Mouse (Mus musculus) brain, embryonic 18.5 days (tissue): ENCODE measurements at regions not wholly inside any gene's neighbourhood (a gene's known extent, or its start where the extent isn't known, plus 50 kb on each side); places are given as distances from the start of the nearest gene placed in this dataset.
A peak's percentile ranks its signal among the peaks of the same experiment; 100 is the strongest.
"Not testable (repeated sequence)": the region's sequence is repeated elsewhere in the genome, so short reads cannot be mapped to it uniquely, and the experiment has no call there.

Source experiments
- DNase-seq: peaks from one replicate; pipeline ENCODE4 v3.0.0-alpha.2; 2012; ENCODE audit warnings: low read depth, low spot score

DNA sequence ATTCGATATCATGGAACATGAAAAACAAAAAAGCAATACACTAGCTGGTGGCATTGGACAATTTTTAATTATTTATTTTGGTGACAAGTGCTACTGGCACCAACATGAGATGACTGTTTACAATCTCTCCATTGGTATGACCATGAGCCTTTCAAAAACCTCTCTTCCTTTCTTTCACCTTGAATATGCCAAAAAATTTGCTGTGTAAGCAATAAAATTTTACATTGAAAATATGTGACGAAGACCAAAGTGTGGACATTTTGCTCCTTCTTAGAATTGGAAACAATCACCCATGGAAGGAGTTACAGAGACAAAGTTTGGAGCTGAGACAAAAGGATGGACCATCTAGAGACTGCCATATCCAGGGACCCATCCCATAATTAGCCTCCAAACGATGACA, 83.4 kb upstream of the Gm49339 start:
- not testable (repeated sequence) for DNase-seq

DNA sequence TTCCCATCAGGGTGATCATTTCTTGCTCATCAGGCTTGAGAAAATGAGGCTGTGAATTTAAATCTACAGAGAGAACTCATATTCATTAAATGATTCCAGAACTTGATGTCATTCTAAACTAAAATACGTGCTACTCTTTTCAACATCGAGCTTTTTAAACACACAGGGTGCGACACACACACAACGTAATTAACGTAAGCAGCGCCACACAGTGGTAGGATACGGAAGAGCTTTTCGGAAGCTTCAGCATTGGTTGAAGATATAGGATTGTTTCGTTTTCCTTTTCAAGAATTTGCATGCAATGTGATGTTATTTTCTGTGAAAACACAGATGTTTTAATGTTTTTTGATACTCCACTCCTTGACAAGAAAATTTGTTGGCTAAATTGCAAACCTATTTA, 75.3 kb upstream of the Gm49339 start:
- DNase-seq = peak; percentile 39

DNA sequence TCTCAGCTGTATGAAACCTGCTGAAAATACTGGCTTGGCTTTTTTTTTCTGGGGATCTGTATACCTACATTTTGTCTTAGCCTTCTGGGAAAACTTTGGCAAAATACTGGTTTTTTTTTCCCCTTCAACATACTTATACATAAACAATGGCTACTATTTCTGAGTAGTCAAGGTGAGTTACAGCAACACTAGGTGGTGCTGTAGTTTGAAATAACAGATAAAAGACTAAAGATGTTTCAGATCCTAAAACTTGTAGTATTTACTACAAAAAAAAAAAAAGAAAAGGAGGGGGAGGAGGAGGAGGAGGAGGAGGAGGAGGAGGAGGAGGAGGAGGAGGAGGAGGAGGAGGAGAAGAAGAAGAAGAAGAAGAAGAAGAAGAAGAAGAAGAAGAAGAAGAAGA, 67.6 kb upstream of the Gm49339 start:
- no peak for DNase-seq

DNA sequence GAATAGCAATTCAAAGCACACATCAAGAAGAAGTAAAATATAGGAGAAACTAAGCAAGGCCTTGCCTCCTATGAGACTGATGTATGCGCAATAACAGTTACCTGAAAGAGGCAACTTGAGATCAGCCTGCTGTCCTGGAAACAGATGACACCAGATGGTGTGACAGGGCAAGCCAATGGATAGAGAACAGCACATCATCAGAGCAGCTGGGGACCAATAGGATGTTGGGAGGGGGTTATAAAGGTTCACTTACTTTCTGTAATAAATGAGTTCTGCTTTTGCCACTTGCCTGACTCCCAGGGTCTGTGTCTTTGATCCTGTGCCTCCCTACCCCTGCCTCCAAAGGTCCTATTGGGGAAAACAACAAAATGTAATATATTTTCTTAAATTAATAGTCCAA, 65.9 kb upstream of the Gm49339 start:
- DNase-seq = no peak

DNA sequence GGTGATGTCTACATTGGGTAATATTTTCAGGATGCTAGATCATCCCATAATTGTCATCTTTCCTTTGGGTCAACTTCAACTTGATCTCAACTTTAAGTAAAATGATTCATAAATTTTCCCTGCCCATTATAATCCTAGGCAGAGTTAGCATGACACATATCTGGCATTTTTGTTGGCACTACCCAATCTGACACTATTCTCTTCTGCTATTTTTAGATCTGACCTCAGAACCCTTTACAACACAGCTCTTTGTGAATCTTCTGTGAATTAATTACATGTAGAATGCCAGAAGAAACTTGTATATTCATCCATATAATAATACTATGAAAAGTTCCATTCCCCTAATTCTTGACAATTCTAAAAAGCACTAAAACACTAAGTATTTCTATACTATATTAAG, 63.7 kb upstream of the Gm49339 start:
- no peak for DNase-seq

DNA sequence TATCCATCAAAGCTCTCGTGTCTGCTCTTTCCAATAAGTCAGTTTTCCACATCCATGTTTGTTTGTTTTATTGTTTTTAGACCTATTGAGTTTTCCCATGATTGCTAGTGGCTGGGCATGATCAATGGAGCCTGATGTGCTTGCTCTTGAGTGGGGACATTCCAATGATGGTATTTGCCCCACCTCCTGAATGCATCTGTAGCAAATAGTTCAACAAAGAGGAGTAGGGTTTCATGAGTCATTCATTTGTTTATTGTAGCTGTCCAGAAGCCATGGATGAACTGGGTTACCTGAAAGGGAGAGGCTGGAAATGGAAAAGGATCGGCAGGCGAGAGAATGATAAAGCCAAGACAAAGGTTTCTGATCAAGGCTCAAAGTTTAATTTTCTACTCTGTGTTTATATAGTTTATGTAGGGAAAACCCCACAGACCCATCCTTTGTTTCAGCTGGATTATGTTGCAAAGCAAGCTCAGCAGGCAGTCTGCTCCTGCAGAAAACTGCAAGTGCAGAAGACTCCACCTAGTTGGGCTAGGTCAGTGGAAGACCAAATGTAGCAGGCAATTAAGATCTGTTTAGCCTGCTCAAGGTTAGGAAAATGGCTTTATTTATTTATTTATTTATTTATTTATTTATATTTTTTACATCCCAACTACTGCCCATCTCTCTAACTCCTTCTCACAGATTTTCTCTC, 63.0 kb upstream of the Gm49339 start:
- no peak for DNase-seq

DNA sequence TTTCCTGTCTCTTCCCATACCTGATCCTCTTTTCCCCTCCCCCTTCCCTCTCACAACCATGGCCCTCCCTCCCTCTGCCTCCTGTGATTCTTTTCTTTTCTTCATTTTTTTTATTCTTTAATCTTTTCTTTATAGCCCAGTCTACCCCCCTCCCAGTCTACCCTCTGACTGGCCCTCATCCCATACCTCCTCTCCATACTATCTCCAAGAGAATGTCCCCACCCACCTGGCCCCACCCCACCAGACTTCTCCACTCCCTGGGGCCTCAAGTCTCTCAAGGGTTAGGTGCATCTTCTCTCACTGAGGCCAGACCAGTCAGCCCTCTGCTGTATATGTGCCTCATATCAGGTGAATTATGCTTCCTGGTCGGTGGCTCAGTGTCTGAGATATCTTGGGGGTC, 61.9 kb upstream of the Gm49339 start:
- no peak for DNase-seq

DNA sequence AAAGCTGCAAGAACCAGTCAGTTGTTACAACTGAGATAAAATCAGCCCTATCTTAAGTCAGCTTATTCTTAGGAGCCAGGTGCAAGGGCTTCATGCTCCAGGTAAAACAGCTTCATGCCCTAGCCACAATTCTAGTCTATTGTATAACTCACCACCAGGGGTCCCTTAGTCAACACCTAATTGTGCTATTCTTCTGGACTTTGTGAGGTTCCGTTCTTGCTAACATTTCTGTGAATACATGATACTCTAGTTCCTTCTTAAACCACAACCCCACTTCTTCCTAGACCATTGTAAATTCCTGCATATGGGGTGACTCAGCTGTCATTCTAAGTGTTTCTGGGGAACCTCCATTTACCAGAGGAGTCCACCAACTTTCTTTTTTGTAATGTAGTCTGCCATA, 57.9 kb upstream of the Gm49339 start:
- no peak for DNase-seq
